Mouse (Mus musculus): Measurements from ENCODE around the gene St3gal3.

GRCm38 (mm10) chr4:117918261-117918660 lies 216.5 kb downstream of the St3gal3 start:
- TF ChIP-seq CTCF (IDR thresholded peaks at IDR 0.05; ENCODE audit: low read depth) (no peak), EP300 (IDR thresholded peaks at IDR 0.05; ENCODE audit: low read depth) (no peak)
